Mouse (Mus musculus) layer of hippocampus, postnatal 25 days (tissue): Measurements from ENCODE around the gene Eme2. TPM values are rescaled to one million over a fixed set of nuclear protein-coding genes. Genes with fewer than 3 reads are reported as not detected.

Experiments used
- DNase-seq, 2 experiments: peaks; one replicate each; pipeline ENCODE4 v3.0.0; 2022; ENCODE audit warnings: mixed read lengths in 2 of 2, low spot score in 1 of 2; ENCODE audit errors: extremely low spot score in 1 of 2
- total RNA-seq, 2 experiments: library from RNA; stranded (reverse); gene quantifications; 2 replicates each; pipeline ENCODE4 v1.2.3; 2021

Gene Eme2
- total RNA-seq, 2 experiments from 2014 or later: 54.0 to 69.1 TPM

- no peak for DNase-seq
These were observed 52.3 kb downstream of the Eme2 start for GRCm38 (mm10) chr17:24842631-24843030.

- no peak for DNase-seq
These were observed 53.8 kb downstream of the Eme2 start for GRCm38 (mm10) chr17:24841133-24841532.

GRCm38 (mm10) chr17:24840341-24840740 lies 54.5 kb downstream of the Eme2 start:
- no peak for DNase-seq

GRCm38 (mm10) chr17:24839842-24840241 lies 55.0 kb downstream of the Eme2 start, which contains the start of gene Hagh:
Gene Hagh (plus strand): TSS chr17:24840143.
- DNase-seq: no peak

Other genes starting within 250 kb of the Eme2 start
- gene Slc9a3r2, start 244.8 kb downstream of the Eme2 start, total RNA-seq: 10 to 100 TPM; 45.1 to 50.0 TPM
- gene Npw, start 236.6 kb downstream of the Eme2 start, total RNA-seq: 1 to 10 TPM; 2.1 to 2.9 TPM
- 10 to 100 TPM; 36.9 to 40.0 TPM for gene Zfp598, start 225.4 kb downstream of the Eme2 start, total RNA-seq
- gene Syngr3, start 205.1 kb downstream of the Eme2 start, total RNA-seq: 100 to 1,000 TPM; 160 to 178 TPM
- 10 to 100 TPM; 18.6 to 19.2 TPM for gene Gfer, start 198.9 kb downstream of the Eme2 start, total RNA-seq
- gene Noxo1, start 198.9 kb downstream of the Eme2 start, total RNA-seq: 1 to 10 TPM; 2.7 to 3.0 TPM
- 10 to 100 TPM; 27.7 to 29.8 TPM for gene Tbl3, start 187.4 kb downstream of the Eme2 start, total RNA-seq
- gene Rnf151, start 177.0 kb downstream of the Eme2 start, total RNA-seq: not detected
- 100 to 1,000 TPM; 352 to 392 TPM for gene Rps2, start 177.0 kb downstream of the Eme2 start, total RNA-seq
- gene Ndufb10, start 170.6 kb downstream of the Eme2 start, total RNA-seq: 100 to 1,000 TPM; 201 to 234 TPM
- gene Rpl3l, start 167.3 kb downstream of the Eme2 start, total RNA-seq: under 1 TPM in 1 of 2 experiments, not detected in 1; 0.20 TPM
- 10 to 100 TPM; 40.5 to 46.2 TPM for gene Msrb1, start 158.4 kb downstream of the Eme2 start, total RNA-seq
- gene Hs3st6, start 142.1 kb downstream of the Eme2 start, total RNA-seq: under 1 TPM; 0.26 to 0.37 TPM
- gene Meiob, start 90.8 kb downstream of the Eme2 start, total RNA-seq: not detected
- 100 to 1,000 TPM; 127 to 136 TPM for gene Hagh, start 54.9 kb downstream of the Eme2 start, total RNA-seq
- 10 to 100 TPM; 19.8 to 20.6 TPM for gene Fahd1, start 44.7 kb downstream of the Eme2 start, total RNA-seq
- gene Igfals, start 29.1 kb downstream of the Eme2 start, total RNA-seq: not detected
- gene Nubp2, start 8.7 kb downstream of the Eme2 start, total RNA-seq: 10 to 100 TPM; 33.5 to 38.1 TPM
- 10 to 100 TPM; 41.5 to 48.9 TPM for gene Spsb3, start 8.4 kb downstream of the Eme2 start, total RNA-seq
- gene Mrps34, start within 50 bp of the Eme2 start, total RNA-seq: 10 to 100 TPM; 74.3 to 78.9 TPM
- 10 to 100 TPM; 54.8 to 61.5 TPM for gene Nme3, start 1.4 kb upstream of the Eme2 start, total RNA-seq
- 100 to 1,000 TPM; 367 to 401 TPM for gene Mapk8ip3, start 41.9 kb upstream of the Eme2 start, total RNA-seq
- 1 to 10 TPM; 5.5 to 5.6 TPM for gene Jpt2, start 65.6 kb upstream of the Eme2 start, total RNA-seq
- 10 to 100 TPM; 23.6 to 27.5 TPM for gene Cramp1l, start 120.7 kb upstream of the Eme2 start, total RNA-seq
- 10 to 100 TPM; 20.8 to 24.1 TPM for gene Ift140, start 121.0 kb upstream of the Eme2 start, total RNA-seq
- gene Tmem204, start 188.5 kb upstream of the Eme2 start, total RNA-seq: 1 to 10 TPM; 8.0 to 8.4 TPM
- 10 to 100 TPM; 29.3 to 43.2 TPM for gene Telo2, start 220.9 kb upstream of the Eme2 start, total RNA-seq
- 1 to 10 TPM; 2.5 to 2.9 TPM for gene Ptx4, start 225.7 kb upstream of the Eme2 start, total RNA-seq
- gene Clcn7, start 238.3 kb upstream of the Eme2 start, total RNA-seq: 10 to 100 TPM; 49.6 to 54.2 TPM